Mouse (Mus musculus): ENCODE data around the gene Krtap28-10.

Krtap28-10 gene

GRCm38 (mm10) chr1:83042380-83042779, at the start of gene Krtap28-10:
Gene Krtap28-10, minus strand, starts transcription at chr1:83042480.
- Histone ChIP-seq H3K36me3 (ENCODE audit: insufficient read depth, low read length) (no peaks in the 10 kb centered on the region), H3K4me1 (replicated peaks; ENCODE audit: low read depth, low read length) (peaks cover 19% of the 10 kb centered on the region), H3K27me3 (ENCODE audit: insufficient read depth, low read length) (peaks cover 5% of the 10 kb centered on the region; the same call in 1 of the 2 replicates), H3K4me3 (replicated peaks; ENCODE audit: low read length) (no peak within 1 kb of the TSS), H3K9me3 (ENCODE audit: low read length) (no peaks in the 10 kb centered on the region)
- TF ChIP-seq NANOG (IDR thresholded peaks at IDR 0.05; ENCODE audit: borderline replicate concordance, low read length) = no peak
- no peak for TF ChIP-seq POU5F1 (IDR thresholded peaks at IDR 0.05; ENCODE audit: borderline replicate concordance, low read length)
- no peak for TF ChIP-seq CTCF (conservative IDR thresholded peaks at IDR 0.05; ENCODE audit: low read length)

- TF ChIP-seq NANOG (IDR thresholded peaks at IDR 0.05; ENCODE audit: borderline replicate concordance, low read length) = no peak
- H3K4me3 ChIP-seq (replicated peaks; ENCODE audit: low read length) = no peak overlapping the region
- H3K36me3 ChIP-seq (ENCODE audit: insufficient read depth, low read length) = no peaks in the 10 kb centered on the region
- H3K9me3 ChIP-seq (ENCODE audit: low read length) = no peaks in the 10 kb centered on the region
- H3K4me1 ChIP-seq (replicated peaks; ENCODE audit: low read depth, low read length) = no peaks in the 10 kb centered on the region
- no peaks in the 10 kb centered on the region for H3K27me3 ChIP-seq (ENCODE audit: insufficient read depth, low read length)
Measured at GRCm38 (mm10) chr1:83091268-83091667, 49.0 kb upstream of the Krtap28-10 start.

- Histone ChIP-seq H3K36me3 (ENCODE audit: insufficient read depth, low read length) (no peaks in the 10 kb centered on the region), H3K9me3 (ENCODE audit: low read length) (no peaks in the 10 kb centered on the region), H3K4me1 (replicated peaks; ENCODE audit: low read depth, low read length) (no peaks in the 10 kb centered on the region), H3K4me3 (replicated peaks; ENCODE audit: low read length) (no peak overlapping the region), H3K27me3 (ENCODE audit: insufficient read depth, low read length) (no peaks in the 10 kb centered on the region)
- no peak for TF ChIP-seq CTCF (conservative IDR thresholded peaks at IDR 0.05; ENCODE audit: low read length)
- TF ChIP-seq NANOG (IDR thresholded peaks at IDR 0.05; ENCODE audit: borderline replicate concordance, low read length) = no peak
- no peak for TF ChIP-seq POU5F1 (IDR thresholded peaks at IDR 0.05; ENCODE audit: borderline replicate concordance, low read length)
Measured at GRCm38 (mm10) chr1:83084790-83085189, 42.5 kb upstream of the Krtap28-10 start.

GRCm38 (mm10) chr1:83077016-83077415, 34.7 kb upstream of the Krtap28-10 start:
- TF ChIP-seq POU5F1 (IDR thresholded peaks at IDR 0.05; ENCODE audit: borderline replicate concordance, low read length) = no peak
- TF ChIP-seq CTCF (conservative IDR thresholded peaks at IDR 0.05; ENCODE audit: low read length) = no peak
- no peak for TF ChIP-seq NANOG (IDR thresholded peaks at IDR 0.05; ENCODE audit: borderline replicate concordance, low read length)
- Histone ChIP-seq H3K27me3 (ENCODE audit: insufficient read depth, low read length) (no peaks in the 10 kb centered on the region), H3K4me3 (replicated peaks; ENCODE audit: low read length) (no peak overlapping the region), H3K4me1 (replicated peaks; ENCODE audit: low read depth, low read length) (no peaks in the 10 kb centered on the region), H3K36me3 (ENCODE audit: insufficient read depth, low read length) (no peaks in the 10 kb centered on the region), H3K9me3 (ENCODE audit: low read length) (no peaks in the 10 kb centered on the region)

GRCm38 (mm10) chr1:83076190-83076917, 34.1 kb upstream of the Krtap28-10 start:
- no peaks in the 10 kb centered on the region for H3K27me3 ChIP-seq (ENCODE audit: insufficient read depth, low read length)
- no peaks in the 10 kb centered on the region for H3K4me1 ChIP-seq (replicated peaks; ENCODE audit: low read depth, low read length)
- TF ChIP-seq CTCF (conservative IDR thresholded peaks at IDR 0.05; ENCODE audit: low read length) (peak; percentile 94), NANOG (IDR thresholded peaks at IDR 0.05; ENCODE audit: borderline replicate concordance, low read length) (no peak), POU5F1 (IDR thresholded peaks at IDR 0.05; ENCODE audit: borderline replicate concordance, low read length) (no peak)
- no peaks in the 10 kb centered on the region for H3K9me3 ChIP-seq (ENCODE audit: low read length)
- H3K4me3 ChIP-seq (replicated peaks; ENCODE audit: low read length) = no peak overlapping the region
- no peaks in the 10 kb centered on the region for H3K36me3 ChIP-seq (ENCODE audit: insufficient read depth, low read length)

GRCm38 (mm10) chr1:83075526-83076189, 33.4 kb upstream of the Krtap28-10 start:
- Histone ChIP-seq H3K4me1 (replicated peaks; ENCODE audit: low read depth, low read length) (no peaks in the 10 kb centered on the region), H3K9me3 (ENCODE audit: low read length) (no peaks in the 10 kb centered on the region)
- no peak for TF ChIP-seq CTCF (conservative IDR thresholded peaks at IDR 0.05; ENCODE audit: low read length)
- no peak for TF ChIP-seq NANOG (IDR thresholded peaks at IDR 0.05; ENCODE audit: borderline replicate concordance, low read length)
- no peak for TF ChIP-seq POU5F1 (IDR thresholded peaks at IDR 0.05; ENCODE audit: borderline replicate concordance, low read length)

GRCm38 (mm10) chr1:83067205-83067604, 24.9 kb upstream of the Krtap28-10 start:
- H3K4me1 ChIP-seq (replicated peaks; ENCODE audit: low read depth, low read length) = no peaks in the 10 kb centered on the region
- H3K9me3 ChIP-seq (ENCODE audit: low read length) = no peaks in the 10 kb centered on the region
- H3K27me3 ChIP-seq (ENCODE audit: insufficient read depth, low read length) = no peaks in the 10 kb centered on the region
- no peak overlapping the region for H3K4me3 ChIP-seq (replicated peaks; ENCODE audit: low read length)
- TF ChIP-seq NANOG (IDR thresholded peaks at IDR 0.05; ENCODE audit: borderline replicate concordance, low read length) = no peak
- no peak for TF ChIP-seq CTCF (conservative IDR thresholded peaks at IDR 0.05; ENCODE audit: low read length)
- no peak for TF ChIP-seq POU5F1 (IDR thresholded peaks at IDR 0.05; ENCODE audit: borderline replicate concordance, low read length)
- H3K36me3 ChIP-seq (ENCODE audit: insufficient read depth, low read length) = no peaks in the 10 kb centered on the region

More at GRCm38 (mm10) chr1:83075526-83076189, 33.4 kb upstream of the Krtap28-10 start:
- H3K27me3 ChIP-seq (ENCODE audit: insufficient read depth, low read length) = no peaks in the 10 kb centered on the region
- H3K36me3 ChIP-seq (ENCODE audit: insufficient read depth, low read length) = no peaks in the 10 kb centered on the region
- no peak overlapping the region for H3K4me3 ChIP-seq (replicated peaks; ENCODE audit: low read length)

- Histone ChIP-seq H3K27me3 (ENCODE audit: insufficient read depth, low read length) (no peaks in the 10 kb centered on the region), H3K4me1 (replicated peaks; ENCODE audit: low read depth, low read length) (no peaks in the 10 kb centered on the region), H3K9me3 (ENCODE audit: low read length) (no peaks in the 10 kb centered on the region), H3K4me3 (replicated peaks; ENCODE audit: low read length) (no peak overlapping the region), H3K36me3 (ENCODE audit: insufficient read depth, low read length) (no peaks in the 10 kb centered on the region)
- no peak for TF ChIP-seq NANOG (IDR thresholded peaks at IDR 0.05; ENCODE audit: borderline replicate concordance, low read length)
Measured at GRCm38 (mm10) chr1:83066577-83066976, 24.3 kb upstream of the Krtap28-10 start.

Measured in E14TG2a.4 (cell line).